Mouse (Mus musculus): ENCODE results near the gene Sh3rf3.

- TF ChIP-seq POLR2A (IDR thresholded peaks at IDR 0.05; ENCODE audit: low read depth, low read length): no peak
- no peak for TF ChIP-seq CTCF (IDR thresholded peaks at IDR 0.05; ENCODE audit: borderline replicate concordance, insufficient read depth, low read length)
Measured at GRCm38 (mm10) chr10:58885816-58886215, 72.7 kb downstream of the Sh3rf3 start.
